Mouse (Mus musculus) right cerebral cortex, postnatal 36 days (tissue): ENCODE measurements at regions not wholly inside any gene's neighbourhood (a gene's known extent, or its start where the extent isn't known, plus 50 kb on each side); places are given as distances from the start of the nearest gene placed in this dataset.
A peak's percentile ranks its signal among the peaks of the same experiment; 100 is the strongest.

Source experiments
- DNase-seq, 2 experiments: peaks; one replicate each; pipeline ENCODE4 v3.0.0; 2022; ENCODE audit warnings: low spot score in 2 of 2, mixed read lengths in 1 of 2

GRCm38 (mm10) chr12:10572378-10572650, 181.7 kb downstream of the Rdh14 start:
- DNase-seq, result no peak

- no peak for DNase-seq
Measured at GRCm38 (mm10) chr12:10573381-10573780, 182.8 kb downstream of the Rdh14 start.

- no peak for DNase-seq
Measured at GRCm38 (mm10) chr12:10582840-10583614, 192.5 kb downstream of the Rdh14 start.

GRCm38 (mm10) chr12:10584026-10584425, 193.5 kb downstream of the Rdh14 start:
- no peak for DNase-seq

- peak; percentile 24 to 30 for DNase-seq
Measured at GRCm38 (mm10) chr12:10589537-10589936, 199.0 kb downstream of the Rdh14 start.

- peak in 1 of 2 experiments; percentile 25 for DNase-seq
Measured at GRCm38 (mm10) chr12:10597976-10598746, 207.6 kb downstream of the Rdh14 start.

GRCm38 (mm10) chr12:10600111-10600510, 209.5 kb downstream of the Rdh14 start:
- no peak for DNase-seq

- no peak for DNase-seq
Measured at GRCm38 (mm10) chr12:10618319-10618718, 227.7 kb downstream of the Rdh14 start.

GRCm38 (mm10) chr12:10620541-10620940, 230.0 kb downstream of the Rdh14 start:
- no peak for DNase-seq

GRCm38 (mm10) chr12:10638591-10638990, 248.0 kb downstream of the Rdh14 start:
- no peak for DNase-seq

- DNase-seq, result no peak
Measured at GRCm38 (mm10) chr12:10654466-10655184, 264.1 kb downstream of the Rdh14 start.

GRCm38 (mm10) chr12:10655185-10655544, 264.6 kb downstream of the Rdh14 start:
- no peak for DNase-seq

GRCm38 (mm10) chr12:10658826-10659225, 268.3 kb downstream of the Rdh14 start:
- DNase-seq, result no peak

GRCm38 (mm10) chr12:10686747-10687146, 296.2 kb downstream of the Rdh14 start:
- DNase-seq, result no peak
